Mouse (Mus musculus): ENCODE measurements at regions not wholly inside any gene's neighbourhood (a gene's known extent, or its start where the extent isn't known, plus 50 kb on each side); places are given as distances from the start of the nearest gene placed in this dataset.
"Not testable (repeated sequence)": the region's sequence is repeated elsewhere in the genome, so short reads cannot be mapped to it uniquely, and the experiment has no call there.

DNA sequence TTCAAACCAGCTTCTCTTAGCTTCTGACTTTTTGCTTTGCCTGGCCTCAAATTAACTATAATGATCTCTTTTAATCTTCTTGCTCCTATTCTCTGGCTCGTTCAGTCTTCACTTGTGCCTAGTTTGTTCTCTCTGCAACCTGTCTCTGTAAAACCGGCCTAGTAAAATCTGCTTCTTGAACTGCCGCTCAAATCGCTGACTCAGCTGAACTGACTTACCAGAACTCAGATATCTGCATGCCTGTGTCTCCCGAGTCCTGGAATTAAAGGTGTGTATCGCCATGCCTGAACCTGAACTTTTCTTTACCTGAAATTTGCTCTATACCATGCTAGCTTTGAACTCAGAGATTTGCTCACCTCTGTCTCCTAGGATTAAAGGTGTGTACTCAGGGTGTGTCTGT is 212.2 kb downstream of the Glrx3 start:
- DNase-seq = no peak

DNA sequence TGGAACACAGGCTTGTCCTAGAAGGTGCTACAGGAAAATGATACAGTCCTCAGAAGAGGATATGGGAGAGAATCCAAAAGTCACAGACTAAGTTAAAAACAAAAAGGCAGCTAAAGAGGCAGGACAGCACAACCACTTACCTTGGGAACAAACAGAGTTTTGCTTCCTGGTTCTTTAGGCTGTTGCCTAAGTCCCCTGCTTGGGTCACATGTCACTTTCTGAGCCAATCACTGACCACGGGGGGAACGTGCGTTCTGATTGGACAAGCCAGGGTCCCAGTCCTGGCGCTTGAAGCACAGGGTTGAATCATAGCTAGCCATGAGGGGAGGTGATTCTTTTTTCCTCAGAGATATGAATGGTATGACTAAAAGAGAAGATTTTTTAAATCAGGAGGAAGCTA is 216.4 kb downstream of the Glrx3 start:
- no peak for DNase-seq

DNA sequence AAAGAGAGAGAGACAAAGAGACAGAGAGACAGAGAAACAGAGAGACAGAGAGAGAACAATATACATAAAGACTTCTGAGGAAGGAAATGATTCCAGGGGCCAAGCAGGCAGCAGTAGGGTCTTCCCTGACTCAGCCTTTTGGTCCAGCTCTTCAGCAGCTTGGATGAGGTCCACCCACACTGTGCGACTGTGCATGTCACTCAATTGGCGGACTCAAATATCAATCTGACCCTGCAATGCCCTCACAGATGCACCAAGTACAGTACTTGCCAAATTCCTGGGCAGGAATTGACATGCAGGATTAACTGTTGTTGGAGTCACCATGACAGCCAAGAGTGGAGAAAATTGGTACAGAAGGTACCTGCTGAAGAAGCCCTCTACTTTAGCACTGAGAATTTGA is 229.8 kb downstream of the Glrx3 start:
- DNase-seq = no peak

DNA sequence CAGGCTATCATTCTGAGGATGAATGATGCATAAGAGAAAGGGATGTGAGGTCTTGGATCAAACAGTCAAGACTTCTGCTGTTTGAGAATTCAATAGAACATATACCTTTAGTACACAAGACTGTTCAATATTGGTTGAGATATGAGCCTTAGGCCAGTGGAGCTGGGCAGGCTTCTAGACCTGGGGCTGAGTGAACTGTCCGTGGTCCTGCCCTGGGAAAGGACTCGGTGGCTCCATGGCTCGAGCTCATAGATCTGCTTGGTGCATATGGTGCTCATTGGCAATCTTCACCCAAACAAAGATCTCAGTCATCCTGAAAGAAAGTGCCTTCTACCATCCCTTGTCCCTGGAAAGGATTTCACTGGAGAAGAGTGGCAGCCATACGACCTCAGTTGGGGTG is 233.7 kb downstream of the Glrx3 start:
- peak; percentile 58 for DNase-seq

DNA sequence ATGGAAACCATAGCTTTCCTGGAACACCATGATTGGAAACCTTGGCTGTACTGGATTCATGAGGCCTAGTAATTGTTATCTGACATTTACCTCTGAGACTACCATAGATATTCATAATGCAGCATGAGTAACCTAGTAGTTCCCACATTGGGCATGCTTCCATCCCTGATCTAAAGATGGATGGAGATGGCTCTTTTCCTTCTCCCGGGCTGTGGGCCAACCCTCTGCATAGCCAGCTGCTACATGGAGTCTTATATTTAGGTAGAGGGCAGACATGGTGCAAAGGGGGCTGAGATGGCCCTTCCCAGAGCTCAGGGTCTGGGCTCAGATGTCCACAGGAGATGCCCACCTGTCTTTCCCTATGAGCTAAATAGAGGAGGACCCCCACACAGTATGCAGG is 237.2 kb downstream of the Glrx3 start:
- no peak for DNase-seq

DNA sequence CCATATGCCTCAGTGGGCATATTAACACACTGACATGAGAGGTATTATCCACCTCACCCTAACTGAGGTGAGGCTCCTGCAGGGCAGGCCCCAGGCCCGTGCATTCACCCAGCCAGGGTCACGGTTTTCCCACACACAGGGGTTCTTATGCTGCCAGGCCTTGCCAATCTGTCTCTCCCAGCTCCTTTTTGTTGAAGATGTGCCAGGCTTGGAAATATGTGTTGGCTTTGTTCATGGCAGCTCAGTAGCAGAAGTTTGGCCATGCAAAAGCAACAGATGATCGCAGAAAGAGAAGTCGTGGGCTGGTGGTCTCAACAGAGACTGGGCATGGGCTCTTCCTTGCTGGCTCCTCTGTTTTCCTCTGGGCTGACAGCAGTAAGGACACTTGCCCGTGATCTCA is 238.0 kb downstream of the Glrx3 start:
- no peak for DNase-seq

GRCm38 (mm10) chr7:137684826-137685225 is 247.4 kb downstream of the Glrx3 start:
- peak; percentile 30 for DNase-seq

- DNase-seq = peak; percentile 22
Measured at GRCm38 (mm10) chr7:137685320-137685719, 247.9 kb downstream of the Glrx3 start.

GRCm38 (mm10) chr7:137696831-137697230 is 259.4 kb downstream of the Glrx3 start:
- DNase-seq = no peak

DNA sequence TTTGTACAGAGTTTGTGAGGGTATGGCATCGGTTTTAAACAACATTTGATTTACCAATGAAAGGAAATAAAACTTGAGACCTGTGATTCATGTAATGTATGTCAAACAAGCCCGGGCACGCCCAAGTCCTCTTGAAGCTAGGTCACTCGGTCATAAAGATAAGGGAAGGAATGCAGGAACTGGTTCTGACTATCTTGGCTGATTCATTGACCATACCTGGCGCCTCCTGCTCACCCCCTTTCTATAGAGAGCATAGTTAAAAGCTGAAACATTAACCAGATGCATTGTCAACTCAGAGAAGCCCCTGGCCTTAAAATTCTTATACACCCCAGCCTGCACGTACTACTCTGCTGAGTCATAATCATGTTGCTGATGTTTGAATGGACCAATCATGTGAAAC is 261.1 kb downstream of the Glrx3 start:
- not testable (repeated sequence) for DNase-seq

- DNase-seq = no peak
Measured at GRCm38 (mm10) chr7:137712862-137713261, 275.4 kb downstream of the Glrx3 start.

DNA sequence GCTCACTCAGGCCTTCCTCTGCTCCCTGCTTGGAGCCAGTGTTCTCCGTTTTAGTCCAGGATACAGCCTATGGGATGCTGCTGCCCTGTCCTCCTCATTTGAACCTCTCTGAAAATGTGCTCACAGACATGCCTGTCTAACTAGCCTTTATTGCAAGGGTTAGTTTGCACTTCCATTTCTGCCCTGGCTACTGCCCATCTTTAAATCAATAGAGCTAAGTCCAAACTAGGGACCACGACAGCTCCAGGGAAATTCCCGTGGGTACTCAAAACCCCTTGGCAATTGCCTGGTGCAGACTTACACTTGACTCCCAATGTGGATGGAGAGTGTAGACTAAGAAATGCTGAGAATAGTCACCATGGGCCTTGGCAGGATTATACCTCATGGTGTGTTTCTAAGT is 276.4 kb downstream of the Glrx3 start:
- DNase-seq = no peak

DNA sequence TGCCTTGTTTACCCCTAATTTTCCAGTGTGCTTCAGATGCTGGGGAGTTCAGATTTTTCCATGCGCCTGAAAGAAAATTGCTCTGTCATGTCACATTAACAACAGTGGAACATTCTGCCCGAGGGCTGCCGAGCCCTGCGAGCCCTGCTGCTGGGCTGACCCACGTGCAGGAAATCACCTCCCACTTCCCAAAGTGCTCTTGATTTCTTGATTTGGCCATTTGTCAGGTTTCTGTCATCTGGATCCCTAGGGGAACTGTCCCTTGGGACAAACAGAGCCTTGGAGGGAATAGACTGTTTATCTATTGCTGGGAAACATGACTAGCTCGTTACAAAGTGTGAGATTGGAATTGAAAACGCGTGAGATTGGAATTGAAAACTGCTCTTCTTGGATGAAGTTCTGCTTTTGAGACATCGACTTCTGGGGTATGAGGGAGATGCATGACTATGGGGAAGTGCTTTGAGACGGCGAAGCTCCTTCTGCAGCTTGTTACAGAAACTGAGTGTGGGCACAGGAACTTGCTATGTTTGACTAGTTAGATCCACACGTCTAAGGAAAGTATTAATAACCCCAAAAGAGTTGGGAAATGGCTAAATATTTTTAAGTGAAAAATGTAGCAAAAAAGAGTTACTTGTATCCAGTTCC is 277.0 kb downstream of the Glrx3 start:
- peak; percentile 33 for DNase-seq

- DNase-seq = no peak
Measured at GRCm38 (mm10) chr7:137715126-137715900, 277.9 kb downstream of the Glrx3 start.

DNA sequence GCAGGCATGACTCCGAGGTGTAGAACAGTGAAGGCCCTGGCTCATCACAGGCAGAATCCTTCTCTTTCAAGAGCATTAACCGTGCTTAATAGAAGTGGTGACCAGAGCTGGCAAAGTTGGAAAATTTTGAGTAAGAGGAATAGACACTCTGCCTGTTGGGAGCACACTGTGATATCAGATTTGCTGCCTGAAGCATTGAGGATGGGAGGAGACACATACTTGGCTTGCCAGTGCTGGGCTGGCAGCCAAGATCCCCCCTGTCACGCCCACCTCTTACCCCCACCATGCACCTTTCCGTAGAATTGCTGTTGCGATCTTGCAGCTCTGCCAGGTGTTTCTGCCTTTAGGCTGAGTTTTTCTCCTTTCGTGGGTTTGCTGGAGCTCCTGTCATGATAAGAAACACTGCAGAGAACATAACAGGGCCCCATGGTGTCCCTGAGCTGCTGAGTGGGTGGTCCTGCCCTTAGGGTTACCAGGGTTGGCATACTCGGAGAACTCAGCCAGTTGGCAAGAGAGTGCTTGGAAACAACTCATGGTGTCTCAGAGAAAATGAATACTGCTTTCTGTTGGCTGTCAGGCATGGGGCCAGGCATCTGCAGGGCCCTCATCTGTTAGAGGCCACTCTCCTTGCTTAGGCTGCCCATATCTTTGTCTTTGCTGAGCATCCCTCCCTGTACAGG is 286.1 kb downstream of the Glrx3 start:
- DNase-seq = no peak

GRCm38 (mm10) chr7:137726031-137726430 is 288.6 kb downstream of the Glrx3 start:
- peak; percentile 17 for DNase-seq

DNA sequence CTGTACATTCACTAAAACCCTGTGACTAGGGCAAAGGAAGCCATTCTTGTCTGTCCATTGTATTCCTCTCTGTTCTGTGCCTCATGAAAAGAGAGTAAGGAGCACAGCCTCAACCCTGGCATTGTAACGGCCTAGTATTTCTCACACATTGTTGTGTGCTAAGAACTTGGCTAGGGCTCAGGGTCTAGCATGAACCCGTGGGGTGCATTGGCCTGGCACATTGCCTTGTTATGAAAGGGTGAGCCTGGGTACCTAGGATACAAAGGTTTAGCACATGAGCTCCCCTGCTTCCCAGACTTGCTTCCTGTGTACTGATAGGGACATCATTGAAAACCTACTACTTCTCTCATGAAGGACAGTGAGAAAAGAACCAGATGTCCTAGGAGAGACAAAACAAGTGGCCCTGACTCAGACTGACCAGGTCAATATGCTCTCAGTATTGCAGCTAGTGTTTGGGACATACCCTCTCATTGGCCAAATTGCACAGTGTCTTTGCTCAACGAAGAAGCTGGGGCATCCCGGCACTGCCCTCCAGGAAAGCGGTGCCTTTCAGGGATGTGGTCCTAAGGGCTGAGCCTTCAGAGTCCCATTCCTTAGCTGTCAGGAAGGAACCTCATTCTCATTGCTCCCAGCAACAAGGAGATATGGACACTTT is 298.6 kb downstream of the Glrx3 start:
- DNase-seq = no peak

DNA sequence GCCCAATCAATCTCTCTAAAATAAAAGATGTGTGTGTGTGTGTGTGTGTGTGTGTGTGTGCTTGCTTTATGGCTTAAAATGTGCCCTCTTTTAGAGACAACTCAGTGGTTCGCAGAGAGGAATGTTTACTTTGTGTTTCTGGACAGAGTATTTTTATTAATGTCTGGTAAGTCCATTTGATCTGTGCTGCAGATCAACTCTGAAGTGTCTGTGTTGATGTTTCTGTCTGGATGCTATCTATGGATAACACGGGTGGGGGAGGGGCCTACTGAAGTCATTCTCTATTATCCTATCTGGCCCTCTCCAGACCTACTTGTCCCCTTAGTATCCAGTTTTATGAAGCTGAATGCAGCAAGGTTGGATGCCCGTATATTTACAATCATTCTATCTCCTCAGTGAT is 304.3 kb downstream of the Glrx3 start:
- no peak for DNase-seq

GRCm38 (mm10) chr7:137742297-137742751 is 304.9 kb downstream of the Glrx3 start:
- DNase-seq = peak; percentile 23

DNA sequence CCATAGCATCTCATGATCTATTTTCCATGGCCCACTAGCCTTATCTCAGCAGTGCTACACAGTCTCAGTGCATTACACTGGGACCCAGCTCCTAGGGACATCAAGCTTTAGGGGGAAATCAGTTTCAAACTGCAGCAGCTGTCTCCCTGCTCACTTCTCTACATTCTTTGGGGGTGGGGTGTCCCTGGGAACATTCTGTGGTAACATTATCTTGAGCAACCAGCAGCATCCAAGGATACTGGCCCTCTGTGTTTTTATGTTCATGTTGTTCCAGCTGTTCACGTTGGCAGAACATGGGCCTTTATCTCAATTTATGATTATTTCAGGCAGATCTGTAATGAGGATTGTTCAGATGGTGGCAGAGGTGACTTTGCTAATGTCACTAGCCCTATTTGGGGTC is 308.2 kb downstream of the Glrx3 start:
- no peak for DNase-seq

DNA sequence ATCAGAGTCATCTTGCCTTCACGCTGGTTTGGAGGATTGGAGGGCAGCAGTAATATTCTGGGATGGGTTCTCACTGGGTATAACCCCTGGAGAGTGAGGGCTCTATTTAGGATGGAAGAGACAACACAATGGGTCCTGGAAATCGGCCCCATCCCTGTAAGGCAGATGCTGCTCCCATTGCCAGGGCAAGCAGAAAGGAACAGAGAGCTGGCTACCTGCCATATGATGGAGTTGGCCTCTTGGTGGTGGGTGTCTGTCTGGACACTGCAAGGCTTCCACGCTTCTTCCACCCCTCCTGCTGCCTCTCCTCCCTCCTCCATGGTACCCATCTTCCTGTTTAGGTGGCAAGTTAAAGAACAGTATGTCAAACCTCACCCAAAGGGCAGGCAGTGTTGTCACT is 308.6 kb downstream of the Glrx3 start:
- no peak for DNase-seq

DNA sequence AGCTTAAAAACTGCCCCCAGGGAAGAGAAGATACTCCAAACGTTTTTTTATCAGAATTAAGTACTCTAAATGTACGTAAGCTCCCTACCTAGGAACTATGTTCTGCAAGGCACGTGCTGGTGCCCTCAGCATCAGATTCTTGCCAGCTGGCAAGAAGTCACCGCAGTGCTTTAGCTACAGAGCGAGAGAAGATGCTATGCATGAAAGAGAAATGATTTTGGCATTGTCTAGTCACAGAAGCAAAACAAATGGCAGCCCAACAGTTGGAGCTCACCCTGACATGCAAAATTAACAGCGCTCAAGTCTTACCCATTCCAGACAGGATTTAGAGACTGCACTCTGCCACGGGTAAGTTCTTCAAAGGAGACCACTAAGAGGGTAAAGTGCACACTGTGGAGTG is 311.5 kb downstream of the Glrx3 start:
- no peak for DNase-seq

DNA sequence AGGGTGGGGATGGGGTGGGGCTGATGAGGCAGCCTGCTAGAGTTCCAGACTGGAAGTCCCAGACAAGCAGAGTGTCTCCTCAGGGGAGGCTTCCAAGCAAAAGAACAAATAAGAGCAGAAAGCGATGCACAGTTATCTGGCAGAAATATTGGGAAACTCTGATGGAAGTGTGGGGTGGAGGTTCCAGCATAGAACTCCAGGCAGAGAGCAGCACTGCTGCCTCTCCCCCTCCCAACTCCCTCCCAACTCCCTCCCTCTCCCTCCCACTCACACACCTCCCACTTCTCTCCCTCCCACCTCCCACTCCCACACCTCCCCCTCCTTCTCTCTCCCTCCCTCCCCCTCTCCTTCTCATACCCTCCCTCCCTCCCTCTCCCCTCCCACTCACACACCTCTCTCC is 313.3 kb downstream of the Glrx3 start:
- DNase-seq = no peak
